Mouse (Mus musculus) CD4-positive, CD25-positive, alpha-beta regulatory T cell, adult 9 weeks (primary cell): ENCODE measurements around the gene Zfp763. TPM values are rescaled to one million over a fixed set of nuclear protein-coding genes. Genes with fewer than 3 reads are reported as not detected.

ENCODE experiments used
- polyA plus RNA-seq: library from polyadenylated mRNA; unstranded; fragments of 100-300 nt; shearing (Covaris generic); gene quantifications from one replicate; pipeline ENCODE4 v1.2.1, GENCODE M21; 2017

The Zfp763 gene
- 12.3 TPM for polyA plus RNA-seq

GRCm38 (mm10) chr17:33032900-33033891 lies at the start of gene Zfp763:
Zfp763 (minus strand) TSS chr17:33033402.

GRCm38 (mm10) chr17:33067958-33068357 lies 34.8 kb upstream of the Zfp763 start, which contains the start of gene 4921501E09Rik:
4921501E09Rik (minus strand) TSS chr17:33068058.

GRCm38 (mm10) chr17:32992699-32993474 lies 40.3 kb downstream of the Zfp763 start, which contains the start of gene Zfp952:
Zfp952 (plus strand) TSS chr17:32993129.

Other genes with a start within 250 kb of the Zfp763 start
- 41.5 TPM for gene Zfp871, start 245.1 kb downstream of the Zfp763 start, polyA plus RNA-seq
- 0.16 TPM for gene Zfp811, start 223.5 kb downstream of the Zfp763 start, polyA plus RNA-seq
- gene Zfp799, start 203.1 kb downstream of the Zfp763 start, polyA plus RNA-seq: 16.0 TPM
- gene Zfp870, start 141.8 kb downstream of the Zfp763 start, polyA plus RNA-seq: 15.9 TPM
- not detected for gene Cyp4f14, start 116.1 kb downstream of the Zfp763 start, polyA plus RNA-seq
- 54.9 TPM for gene Cyp4f13, start 86.0 kb downstream of the Zfp763 start, polyA plus RNA-seq
- 24.0 TPM for gene Zfp472, start 67.6 kb downstream of the Zfp763 start, polyA plus RNA-seq
- 20.4 TPM for gene Zfp952, start 40.3 kb downstream of the Zfp763 start, polyA plus RNA-seq
- not detected for gene 4921501E09Rik, start 34.7 kb upstream of the Zfp763 start, polyA plus RNA-seq
- 8.9 TPM for gene Zfp563, start 55.9 kb upstream of the Zfp763 start, polyA plus RNA-seq
- gene Morc2b, start 106.3 kb upstream of the Zfp763 start, polyA plus RNA-seq: not detected
- gene Olfr55, start 135.0 kb upstream of the Zfp763 start, polyA plus RNA-seq: not detected
- gene Olfr239, start 157.9 kb upstream of the Zfp763 start, polyA plus RNA-seq: not detected
- gene Olfr1564, start 188.3 kb upstream of the Zfp763 start, polyA plus RNA-seq: not detected
- gene Zfp955a, start 221.7 kb upstream of the Zfp763 start, polyA plus RNA-seq: 22.1 TPM
- not detected for gene Olfr63, start 231.3 kb upstream of the Zfp763 start, polyA plus RNA-seq